Mouse (Mus musculus) neural tube, embryonic 13.5 days (tissue): ENCODE measurements at regions not wholly inside any gene's neighbourhood (a gene's known extent, or its start where the extent isn't known, plus 50 kb on each side); places are given as distances from the start of the nearest gene placed in this dataset.

Experiments
- ATAC-seq: fragments of 200-750 bp; cut with Nextera tagmentation; 2 replicates; pipeline ENCODE4 v1.8.0; 2017; ENCODE audit warnings: low read depth, mild to moderate bottlenecking, moderate TSS enrichment, moderate library complexity
- H3K27ac ChIP-seq: fragments of 300-500 bp; sonication (generic); replicated peaks from 2 replicates; pipeline ENCODE4 v1.5.1; 2015; ENCODE audit warnings: moderate library complexity, mild to moderate bottlenecking, inconsistent platforms
- H3K27me3 ChIP-seq: fragments of 300-500 bp; sonication (generic); 2 replicates; pipeline ENCODE4 v1.6.1; 2015; ENCODE audit warnings: mild to moderate bottlenecking, inconsistent platforms
- H3K36me3 ChIP-seq: fragments of 300-500 bp; sonication (generic); 2 replicates; pipeline ENCODE4 v1.6.1; 2015; ENCODE audit warnings: mild to moderate bottlenecking, inconsistent platforms
- H3K4me1 ChIP-seq: fragments of 300-500 bp; sonication (generic); replicated peaks from 2 replicates; pipeline ENCODE4 v1.6.1; 2015; ENCODE audit warnings: inconsistent platforms
- H3K4me2 ChIP-seq: fragments of 300-500 bp; sonication (generic); 2 replicates; pipeline ENCODE4 v1.6.1; 2015; ENCODE audit warnings: inconsistent platforms, mild to moderate bottlenecking, moderate library complexity
- H3K4me3 ChIP-seq: fragments of 300-500 bp; sonication (generic); 2 replicates; pipeline ENCODE4 v1.5.1; 2015; ENCODE audit warnings: mild to moderate bottlenecking, inconsistent platforms
- H3K9ac ChIP-seq: fragments of 300-500 bp; sonication (generic); 2 replicates; pipeline ENCODE4 v1.6.1; 2015; ENCODE audit warnings: moderate library complexity, mild to moderate bottlenecking, inconsistent platforms
- H3K9me3 ChIP-seq: fragments of 300-500 bp; sonication (generic); 2 replicates; pipeline ENCODE4 v1.6.1; 2016; ENCODE audit warnings: inconsistent platforms
- WGBS: fragments of 180-500 bp; shearing (Covaris S2); methylation state at CpG from one replicate; pipeline ENCODE4 v1.1.7; 2015; 5-methylcytosine and 5-hydroxymethylcytosine counted together

GRCm38 (mm10) chr7:82921722-82922121 lies 54.6 kb downstream of the Mex3b start:
- H3K27me3 ChIP-seq, result no peaks in the 10 kb centered on the region
- 64% methylated on average over 5 of the region's 5 CpGs for WGBS
- no peak overlapping the region for H3K4me3 ChIP-seq
- H3K27ac ChIP-seq, result no peak overlapping the region
- no peaks in the 10 kb centered on the region for H3K4me1 ChIP-seq
- no peaks in the 10 kb centered on the region for H3K9me3 ChIP-seq
- no peak overlapping the region for H3K9ac ChIP-seq
- no peak overlapping the region for H3K4me2 ChIP-seq
- ATAC-seq, result no peak
- H3K36me3 ChIP-seq, result no peaks in the 10 kb centered on the region

GRCm38 (mm10) chr7:82923220-82924071 lies 56.3 kb downstream of the Mex3b start:
- H3K4me1 ChIP-seq, result no peaks in the 10 kb centered on the region
- H3K27ac ChIP-seq, result no peak overlapping the region
- no peak overlapping the region for H3K4me3 ChIP-seq
- WGBS, result 75% methylated on average over 11 of the region's 11 CpGs
- no peaks in the 10 kb centered on the region for H3K36me3 ChIP-seq
- no peaks in the 10 kb centered on the region for H3K9me3 ChIP-seq
- no peak overlapping the region for H3K4me2 ChIP-seq
- ATAC-seq, result no peak
- H3K9ac ChIP-seq, result no peak overlapping the region
- no peaks in the 10 kb centered on the region for H3K27me3 ChIP-seq

- Histone ChIP-seq H3K4me3 (no peak overlapping the region), H3K4me1 (no peaks in the 10 kb centered on the region), H3K36me3 (no peaks in the 10 kb centered on the region), H3K27ac (no peak overlapping the region), H3K27me3 (no peaks in the 10 kb centered on the region), H3K9ac (no peak overlapping the region), H3K4me2 (no peak overlapping the region), H3K9me3 (no peaks in the 10 kb centered on the region)
- WGBS, result 81% methylated on average over 3 of the region's 3 CpGs
- ATAC-seq, result no peak
These were observed 57.0 kb downstream of the Mex3b start for GRCm38 (mm10) chr7:82924092-82924491.

- no peaks in the 10 kb centered on the region for H3K27me3 ChIP-seq
- H3K4me2 ChIP-seq, result no peak overlapping the region
- 10% methylated on average over 3 of the region's 3 CpGs for WGBS
- H3K36me3 ChIP-seq, result no peaks in the 10 kb centered on the region
- peaks cover 14% of the 10 kb centered on the region for H3K4me1 ChIP-seq
- peak overlapping the region; percentile 0; the same call in 1 of the 2 replicates for H3K27ac ChIP-seq
- peaks cover 7% of the 10 kb centered on the region; the same call in 1 of the 2 replicates for H3K9me3 ChIP-seq
- peak; percentile 78; the same call in 1 of the 2 replicates for ATAC-seq
- H3K9ac ChIP-seq, result no peak overlapping the region
- H3K4me3 ChIP-seq, result no peak overlapping the region
These were observed 71.2 kb downstream of the Mex3b start for GRCm38 (mm10) chr7:82938311-82938710.

GRCm38 (mm10) chr7:82939536-82939935 lies 72.4 kb downstream of the Mex3b start:
- H3K9me3 ChIP-seq, result peaks cover 7% of the 10 kb centered on the region; the same call in 1 of the 2 replicates
- no peak overlapping the region for H3K27ac ChIP-seq
- H3K4me3 ChIP-seq, result no peak overlapping the region
- H3K27me3 ChIP-seq, result no peaks in the 10 kb centered on the region
- ATAC-seq, result no peak
- H3K9ac ChIP-seq, result no peak overlapping the region
- no peaks in the 10 kb centered on the region for H3K36me3 ChIP-seq
- peaks cover 14% of the 10 kb centered on the region for H3K4me1 ChIP-seq
- 66% methylated on average over 11 of the region's 11 CpGs for WGBS
- no peak overlapping the region for H3K4me2 ChIP-seq

GRCm38 (mm10) chr7:82943376-82943775 lies 76.2 kb downstream of the Mex3b start:
- Histone ChIP-seq H3K4me2 (no peak overlapping the region), H3K4me3 (no peak overlapping the region), H3K4me1 (0 out of 2 replicates have a peak, but pooled peaks cover 1% of the 10 kb centered on the region), H3K9ac (no peak overlapping the region), H3K27ac (no peak overlapping the region), H3K9me3 (peaks cover 7% of the 10 kb centered on the region; the same call in 1 of the 2 replicates), H3K36me3 (no peaks in the 10 kb centered on the region), H3K27me3 (no peaks in the 10 kb centered on the region)
- 76% methylated on average over 9 of the region's 9 CpGs for WGBS
- ATAC-seq, result no peak

GRCm38 (mm10) chr7:82943797-82944196 lies 76.7 kb downstream of the Mex3b start:
- Histone ChIP-seq H3K4me1 (no peaks in the 10 kb centered on the region), H3K9ac (no peak overlapping the region), H3K27me3 (no peaks in the 10 kb centered on the region), H3K9me3 (peaks cover 7% of the 10 kb centered on the region; the same call in 1 of the 2 replicates), H3K4me3 (no peak overlapping the region), H3K36me3 (no peaks in the 10 kb centered on the region), H3K4me2 (no peak overlapping the region), H3K27ac (no peak overlapping the region)
- WGBS, result 90% methylated on average over 1 of the region's 1 CpGs
- ATAC-seq, result no peak

GRCm38 (mm10) chr7:82949372-82949771 lies 82.2 kb downstream of the Mex3b start:
- H3K4me3 ChIP-seq, result no peak overlapping the region
- H3K27ac ChIP-seq, result no peak overlapping the region
- no peaks in the 10 kb centered on the region for H3K4me1 ChIP-seq
- no peak overlapping the region for H3K9ac ChIP-seq
- H3K4me2 ChIP-seq, result no peak overlapping the region
- H3K9me3 ChIP-seq, result no peaks in the 10 kb centered on the region
- ATAC-seq, result no peak
- no peaks in the 10 kb centered on the region for H3K36me3 ChIP-seq
- H3K27me3 ChIP-seq, result no peaks in the 10 kb centered on the region
- 79% methylated on average over 6 of the region's 6 CpGs for WGBS

GRCm38 (mm10) chr7:82957208-82957977 lies 90.3 kb downstream of the Mex3b start:
- H3K4me1 ChIP-seq, result no peaks in the 10 kb centered on the region
- H3K27ac ChIP-seq, result no peak overlapping the region
- ATAC-seq, result no peak
- 66% methylated on average over 20 of the region's 20 CpGs for WGBS
- no peaks in the 10 kb centered on the region for H3K9me3 ChIP-seq
- no peak overlapping the region for H3K4me3 ChIP-seq
- H3K36me3 ChIP-seq, result no peaks in the 10 kb centered on the region
- H3K4me2 ChIP-seq, result no peak overlapping the region
- no peaks in the 10 kb centered on the region for H3K27me3 ChIP-seq
- H3K9ac ChIP-seq, result no peak overlapping the region

- Histone ChIP-seq H3K4me3 (no peak overlapping the region), H3K27ac (no peak overlapping the region), H3K9ac (no peak overlapping the region), H3K9me3 (no peaks in the 10 kb centered on the region), H3K4me1 (no peaks in the 10 kb centered on the region), H3K27me3 (no peaks in the 10 kb centered on the region), H3K4me2 (no peak overlapping the region), H3K36me3 (no peaks in the 10 kb centered on the region)
- WGBS, result 91% methylated on average over 1 of the region's 1 CpGs
- no peak for ATAC-seq
These were observed 103.5 kb downstream of the Mex3b start for GRCm38 (mm10) chr7:82970599-82970998.

GRCm38 (mm10) chr7:82971244-82971643 lies 104.1 kb downstream of the Mex3b start:
- H3K4me1 ChIP-seq, result no peaks in the 10 kb centered on the region
- H3K4me2 ChIP-seq, result no peak overlapping the region
- no peak overlapping the region for H3K27ac ChIP-seq
- no peak for ATAC-seq
- WGBS, result 92% methylated on average over 5 of the region's 5 CpGs
- no peak overlapping the region for H3K9ac ChIP-seq
- no peaks in the 10 kb centered on the region for H3K9me3 ChIP-seq
- no peaks in the 10 kb centered on the region for H3K27me3 ChIP-seq
- no peaks in the 10 kb centered on the region for H3K36me3 ChIP-seq
- no peak overlapping the region for H3K4me3 ChIP-seq

- WGBS, result 57% methylated on average over 12 of the region's 12 CpGs
- H3K9ac ChIP-seq, result no peak overlapping the region
- no peaks in the 10 kb centered on the region for H3K4me1 ChIP-seq
- no peaks in the 10 kb centered on the region for H3K9me3 ChIP-seq
- no peaks in the 10 kb centered on the region for H3K27me3 ChIP-seq
- no peaks in the 10 kb centered on the region for H3K36me3 ChIP-seq
- no peak overlapping the region for H3K4me3 ChIP-seq
- ATAC-seq, result no peak
- H3K27ac ChIP-seq, result no peak overlapping the region
- H3K4me2 ChIP-seq, result no peak overlapping the region
These were observed 105.3 kb downstream of the Mex3b start for GRCm38 (mm10) chr7:82972214-82973006.
